Mouse (Mus musculus): ENCODE results near the gene Lhx9.

DNA sequence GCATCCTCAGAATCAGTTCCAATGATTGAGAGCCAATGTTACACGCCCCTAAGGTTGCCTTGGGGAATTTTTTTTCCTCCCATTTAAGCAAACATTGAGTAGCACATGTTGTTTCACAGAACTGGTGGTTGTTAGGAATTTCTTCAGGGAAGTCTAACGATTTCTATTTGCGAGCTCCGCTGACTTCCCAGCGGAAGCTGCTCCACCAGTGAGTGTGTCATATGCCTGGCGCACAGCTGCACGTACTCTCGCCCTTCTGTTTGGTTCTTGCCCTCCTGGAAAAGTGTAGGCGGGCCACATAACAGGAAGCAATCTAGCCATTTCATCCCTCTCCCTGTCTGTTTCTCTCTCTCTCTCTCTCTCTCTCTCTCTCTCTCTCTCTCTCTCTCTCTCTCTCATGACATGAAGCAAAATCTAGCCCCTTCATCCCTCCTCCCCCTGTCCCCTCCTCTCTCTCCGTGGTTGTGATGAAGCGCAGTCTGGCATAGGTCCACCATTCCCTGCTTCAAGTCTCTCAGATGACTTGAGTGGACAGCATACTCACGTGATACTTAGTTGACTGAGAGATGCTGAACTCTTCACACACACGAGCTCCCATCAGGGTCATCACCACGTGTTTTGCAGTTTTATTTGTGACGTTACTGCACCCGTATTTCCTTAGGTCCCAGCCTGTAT is 28.1 kb upstream of the Lhx9 start:
- TF ChIP-seq CTCF (IDR thresholded peaks at IDR 0.05; ENCODE audit: extremely low read depth, insufficient read depth, low read length): no peak
- TF ChIP-seq POLR2A (IDR thresholded peaks at IDR 0.05; ENCODE audit: extremely low read depth, insufficient read depth, low read length): no peak

Data from cortical plate, adult 2 months (tissue).